Mouse (Mus musculus) G1E (cell line): ENCODE results near the gene Ppp2r3a. TPM values are rescaled to one million over a fixed set of nuclear protein-coding genes. Genes with fewer than 3 reads are reported as not detected.

ENCODE experiments used
- ATAC-seq: 2 replicates; pipeline ENCODE4 v1.8.0; 2016; ENCODE audit warnings: mild to moderate bottlenecking; ENCODE audit not compliant: insufficient number of reproducible peaks, poor library complexity, low FRiP score, severe bottlenecking; ENCODE audit errors: extremely low read depth
- DNase-seq: peaks from one replicate; pipeline ENCODE4 v3.0.0; 2012; ENCODE audit warnings: low spot score
- H3K27me3 ChIP-seq: 2 replicates; pipeline ENCODE4 v1.6.1; 2012; ENCODE audit warnings: mild to moderate bottlenecking, low read length, inconsistent platforms; ENCODE audit not compliant: insufficient read depth
- H3K36me3 ChIP-seq: replicated peaks from 2 replicates; pipeline ENCODE3; 2012; ENCODE audit warnings: mild to moderate bottlenecking, inconsistent platforms
- H3K4me1 ChIP-seq: 2 replicates; pipeline ENCODE4 v1.6.1; 2012; ENCODE audit warnings: low read depth, low read length, inconsistent platforms, mixed read lengths; ENCODE audit not compliant: insufficient read depth
- H3K4me3 ChIP-seq: 2 replicates; pipeline ENCODE4 v1.5.1; 2012; ENCODE audit warnings: low read depth, mild to moderate bottlenecking, inconsistent platforms, low read length, moderate library complexity, mixed read lengths
- H3K9me3 ChIP-seq: replicated peaks from 2 replicates; pipeline ENCODE4 v1.6.1; 2012; ENCODE audit warnings: inconsistent platforms
- CTCF ChIP-seq: IDR thresholded peaks from 2 replicates; pipeline ENCODE4 v1.5.1; 2012; ENCODE audit warnings: low read depth, low read length, inconsistent platforms, mixed read lengths
- GATA1 ChIP-seq: IDR thresholded peaks from 2 replicates; pipeline ENCODE4 v1.6.1; 2012; ENCODE audit warnings: borderline replicate concordance, low read length, inconsistent platforms, mixed read lengths
- GATA2 ChIP-seq: IDR thresholded peaks from 2 replicates; pipeline ENCODE4 v1.6.1; 2012; ENCODE audit warnings: low read depth, low read length, inconsistent platforms, borderline replicate concordance
- POLR2AphosphoS5 ChIP-seq: IDR thresholded peaks from 2 replicates; pipeline ENCODE4 v1.6.1; 2012; ENCODE audit warnings: low read depth, low read length, inconsistent platforms; ENCODE audit not compliant: insufficient replicate concordance
- TAL1 ChIP-seq: conservative IDR thresholded peaks from 2 replicates; pipeline ENCODE4 v1.6.1; 2012; ENCODE audit warnings: low read depth, low read length, inconsistent platforms, mixed read lengths
- polyA plus RNA-seq: library from polyadenylated mRNA; stranded (reverse); fragments of >175 nt; gene quantifications from 2 replicates; pipeline ENCODE4 v1.2.3, GENCODE M21; 2012
- total RNA-seq, 2 experiments: library from RNA; stranded (forward) in 1 of 2; stranded (reverse) in 1 of 2; fragments of 200-1000 nt in 1 of 2; fragments of >200 nt in 1 of 2; fragmentation: Nextera tagmentation in 1 of 2; gene quantifications; 2 replicates each; pipeline ENCODE4 v1.2.3; 2014 to 2017

Ppp2r3a gene
- total and polyA plus RNA-seq, 3 experiments: 0.71 TPM; not detected in 2

- no peaks in the 10 kb centered on the region for H3K9me3 ChIP-seq
- DNase-seq: no peak
- ATAC-seq: no peak
- no peaks in the 10 kb centered on the region for H3K36me3 ChIP-seq
- no peaks in the 10 kb centered on the region for H3K4me1 ChIP-seq
- H3K27me3 ChIP-seq: no peaks in the 10 kb centered on the region
- no peak overlapping the region for H3K4me3 ChIP-seq
- TF ChIP-seq TAL1 (no peak), GATA1 (no peak), POLR2AphosphoS5 (no peak), GATA2 (no peak), CTCF (no peak)
Measured at GRCm38 (mm10) chr9:101198261-101198660, 53.3 kb downstream of the Ppp2r3a start.

- peak; percentile 14 for DNase-seq
- H3K36me3 ChIP-seq: no peaks in the 10 kb centered on the region
- no peaks in the 10 kb centered on the region for H3K9me3 ChIP-seq
- peaks cover 3% of the 10 kb centered on the region for H3K4me1 ChIP-seq
- TF ChIP-seq TAL1 (no peak), CTCF (peak; percentile 44; the same call in 1 of the 2 replicates)
- H3K4me3 ChIP-seq: no peak overlapping the region
- H3K27me3 ChIP-seq: no peaks in the 10 kb centered on the region
- ATAC-seq: peak; percentile 54; the same call in 1 of the 2 replicates
Measured at GRCm38 (mm10) chr9:101181962-101182701, 69.5 kb downstream of the Ppp2r3a start.

GRCm38 (mm10) chr9:101181291-101181690 lies 70.3 kb downstream of the Ppp2r3a start:
- peaks cover 3% of the 10 kb centered on the region for H3K4me1 ChIP-seq
- ATAC-seq: no peak
- H3K4me3 ChIP-seq: no peak overlapping the region
- H3K27me3 ChIP-seq: no peaks in the 10 kb centered on the region
- no peaks in the 10 kb centered on the region for H3K36me3 ChIP-seq
- no peak for DNase-seq
- H3K9me3 ChIP-seq: no peaks in the 10 kb centered on the region
- no peak for TF ChIP-seq POLR2AphosphoS5
- TF ChIP-seq GATA1: no peak
- no peak for TF ChIP-seq GATA2
- TF ChIP-seq CTCF: no peak
- TF ChIP-seq TAL1: no peak

GRCm38 (mm10) chr9:101180234-101180633 lies 71.4 kb downstream of the Ppp2r3a start:
- DNase-seq (no peak), ATAC-seq (no peak)
- TF ChIP-seq GATA1: no peak
- no peak for TF ChIP-seq GATA2
- TF ChIP-seq TAL1: no peak
- TF ChIP-seq CTCF: no peak
- H3K4me3 ChIP-seq: no peak overlapping the region
- no peaks in the 10 kb centered on the region for H3K9me3 ChIP-seq
- no peaks in the 10 kb centered on the region for H3K36me3 ChIP-seq
- H3K4me1 ChIP-seq: peaks cover 3% of the 10 kb centered on the region
- no peaks in the 10 kb centered on the region for H3K27me3 ChIP-seq

- Histone ChIP-seq H3K27me3 (no peaks in the 10 kb centered on the region), H3K36me3 (no peaks in the 10 kb centered on the region), H3K4me3 (no peak overlapping the region), H3K9me3 (no peaks in the 10 kb centered on the region), H3K4me1 (no peaks in the 10 kb centered on the region)
- ATAC-seq: no peak
- DNase-seq: no peak
- TF ChIP-seq CTCF (no peak), GATA1 (no peak), TAL1 (no peak), GATA2 (no peak), POLR2AphosphoS5 (no peak)
Measured at GRCm38 (mm10) chr9:101160627-101161026, 91.0 kb downstream of the Ppp2r3a start.

GRCm38 (mm10) chr9:101160092-101160491 lies 91.5 kb downstream of the Ppp2r3a start:
- H3K4me3 ChIP-seq: no peak overlapping the region
- H3K9me3 ChIP-seq: no peaks in the 10 kb centered on the region
- TF ChIP-seq GATA2 (no peak), POLR2AphosphoS5 (no peak), CTCF (no peak), TAL1 (no peak), GATA1 (no peak)
- H3K27me3 ChIP-seq: no peaks in the 10 kb centered on the region
- no peaks in the 10 kb centered on the region for H3K4me1 ChIP-seq
- no peak for DNase-seq
- H3K36me3 ChIP-seq: no peaks in the 10 kb centered on the region
- no peak for ATAC-seq

GRCm38 (mm10) chr9:101159431-101159830 lies 92.2 kb downstream of the Ppp2r3a start:
- no peaks in the 10 kb centered on the region for H3K4me1 ChIP-seq
- H3K27me3 ChIP-seq: no peaks in the 10 kb centered on the region
- ATAC-seq (no peak), DNase-seq (no peak)
- H3K9me3 ChIP-seq: no peaks in the 10 kb centered on the region
- TF ChIP-seq CTCF (no peak), POLR2AphosphoS5 (no peak), GATA2 (no peak), GATA1 (no peak), TAL1 (no peak)
- H3K4me3 ChIP-seq: no peak overlapping the region
- H3K36me3 ChIP-seq: no peaks in the 10 kb centered on the region
